In the genomic region with DNA sequence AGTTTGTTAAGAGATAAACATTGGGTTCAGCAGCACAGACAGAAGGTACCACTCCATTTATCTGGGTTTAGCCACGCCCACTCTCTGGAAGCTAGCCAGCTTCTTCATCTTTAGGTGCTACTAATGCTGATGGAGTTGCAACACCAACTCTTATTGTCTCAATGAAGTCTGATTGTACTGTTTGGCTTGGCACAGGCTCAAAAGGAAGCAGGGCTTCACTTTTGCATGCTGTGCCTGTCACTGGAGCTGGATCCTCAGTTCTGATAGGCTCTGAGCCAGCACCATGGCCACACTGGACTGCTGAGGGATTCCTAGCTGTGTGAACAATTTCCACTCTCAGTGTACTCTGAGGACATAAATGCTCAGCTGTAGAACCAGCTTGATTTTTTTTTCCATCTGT, we compare ENCODE assay signal across 18 mouse cellular contexts.
DNase-seq lines count a peak whose midpoint lies in the region; ATAC-seq and TF ChIP-seq lines count a peak whose summit lies in the region.
"Had no signal": no experiment of that assay in that cellular context is flagged by ENCODE, and none has a peak within 500 bp of the region (broad histone marks: within the 10 kb centered on the region; RNA-seq: fewer than 3 reads in every experiment).

No protein-coding gene starts in this region.

- no peak overlapping the region for H3K4me3 ChIP-seq in heart, postnatal 0 days (ENCODE audit: low read depth, low read length)
- H3K4me3 ChIP-seq in hindbrain, embryonic 16.5 days (ENCODE audit: low read length) = no peak overlapping the region
- H3K4me3 ChIP-seq: embryonic facial prominence, embryonic 13.5 days; hindbrain, embryonic 12.5 days; kidney, embryonic 15.5 days; liver, embryonic 12.5 days had no signal

- H3K36me3 ChIP-seq in heart, postnatal 0 days (replicated peaks; ENCODE audit: control insufficient read depth, insufficient read depth, low read length) = no peaks in the 10 kb centered on the region
- H3K36me3 ChIP-seq in hindbrain, embryonic 16.5 days (ENCODE audit: control insufficient read depth, insufficient read depth, low read length) = no peaks in the 10 kb centered on the region
- H3K36me3 ChIP-seq: embryonic facial prominence, embryonic 13.5 days; G1E; hindbrain, embryonic 12.5 days; kidney, embryonic 15.5 days; liver, embryonic 12.5 days had no signal

- no peak overlapping the region for H3K9ac ChIP-seq in heart, postnatal 0 days (replicated peaks; ENCODE audit: low read depth, low read length)
- no peak overlapping the region for H3K9ac ChIP-seq in hindbrain, embryonic 16.5 days (ENCODE audit: low read depth, low read length)
- H3K9ac ChIP-seq: embryonic facial prominence, embryonic 13.5 days; hindbrain, embryonic 12.5 days; kidney, embryonic 15.5 days; liver, embryonic 12.5 days had no signal

- TF ChIP-seq CTCF in heart, postnatal 0 days (IDR thresholded peaks at IDR 0.05; ENCODE audit: low read depth) = no peak

- no peak overlapping the region for H3K4me2 ChIP-seq in heart, postnatal 0 days (ENCODE audit: low read depth, low read length)
- no peak overlapping the region for H3K4me2 ChIP-seq in hindbrain, embryonic 16.5 days (ENCODE audit: low read length)
- H3K4me2 ChIP-seq: embryonic facial prominence, embryonic 13.5 days; hindbrain, embryonic 12.5 days; kidney, embryonic 15.5 days; liver, embryonic 12.5 days had no signal

- ATAC-seq in heart, postnatal 0 days (ENCODE audit: insufficient read depth, low read depth) = peak; percentile 33; the same call in 1 of the 2 replicates
- ATAC-seq in hindbrain, embryonic 16.5 days = no peak
- ATAC-seq: forebrain, embryonic 14.5 days; liver, embryonic 12.5 days had no signal

- no peaks in the 10 kb centered on the region for H3K27me3 ChIP-seq in heart, postnatal 0 days (ENCODE audit: control insufficient read depth, insufficient read depth, low read length)
- H3K27me3 ChIP-seq in hindbrain, embryonic 16.5 days (replicated peaks; ENCODE audit: control insufficient read depth, insufficient read depth, low read length) = no peaks in the 10 kb centered on the region
- H3K27me3 ChIP-seq: embryonic facial prominence, embryonic 13.5 days; hindbrain, embryonic 12.5 days; kidney, embryonic 15.5 days; liver, embryonic 12.5 days had no signal

- peaks cover 9% of the 10 kb centered on the region; the same call in 1 of the 2 replicates for H3K4me1 ChIP-seq in heart, postnatal 0 days (ENCODE audit: control insufficient read depth, insufficient read depth)
- no peaks in the 10 kb centered on the region for H3K4me1 ChIP-seq in hindbrain, embryonic 16.5 days (ENCODE audit: control insufficient read depth, insufficient read depth, low read depth, low read length)
- H3K4me1 ChIP-seq: embryonic facial prominence, embryonic 13.5 days; hindbrain, embryonic 12.5 days; kidney, embryonic 15.5 days; liver, embryonic 12.5 days had no signal

- 9% methylated on average over 1 of the region's 1 CpGs for WGBS in heart, postnatal 0 days
- WGBS in hindbrain, embryonic 16.5 days = 71% methylated on average over 1 of the region's 1 CpGs

- no peak overlapping the region for H3K27ac ChIP-seq in heart, postnatal 0 days (ENCODE audit: low read depth)
- no peak overlapping the region for H3K27ac ChIP-seq in hindbrain, embryonic 16.5 days (ENCODE audit: low read depth, low read length)
- H3K27ac ChIP-seq: embryonic facial prominence, embryonic 13.5 days; hindbrain, embryonic 12.5 days; kidney, embryonic 15.5 days; liver, embryonic 12.5 days had no signal

- no peak for TF ChIP-seq EP300 in heart, postnatal 0 days (IDR thresholded peaks at IDR 0.05; ENCODE audit: low read depth)

- no peaks in the 10 kb centered on the region for H3K9me3 ChIP-seq in heart, postnatal 0 days (replicated peaks; ENCODE audit: control insufficient read depth, low read length)
- no peaks in the 10 kb centered on the region for H3K9me3 ChIP-seq in hindbrain, embryonic 16.5 days (ENCODE audit: control insufficient read depth, low read length)
- H3K9me3 ChIP-seq: embryonic facial prominence, embryonic 13.5 days; hindbrain, embryonic 12.5 days; kidney, embryonic 15.5 days; liver, embryonic 12.5 days had no signal

- peak; percentile 0 to 3 for DNase-seq in adrenal gland, postnatal 36 days
- no peak for DNase-seq in adrenal gland, adult 8-10 months
- no peak for DNase-seq in heart, postnatal 0 days (ENCODE audit: low spot score)
- DNase-seq in heart, adult 11 months = no peak
- DNase-seq in testis, postnatal 10 days (ENCODE audit: low spot score) = peak; percentile 42
- DNase-seq in testis, postnatal 14 days (ENCODE audit: low spot score) = no peak
- DNase-seq in neural tube, embryonic 10.5 days (ENCODE audit: extremely low spot score, low spot score) = no peak
- DNase-seq: B cell, adult 2 months; cerebellum, adult 9-10 months; gastrocnemius, postnatal 10 days; thymus, adult 18-20 months had no signal

Comparison
In these comparisons a context has a peak if more than half of its experiments do, and no peak if none do; other contexts are left out.
1. DNase-seq: peak in adrenal gland, postnatal 36 days (2 of 2) and testis, postnatal 10 days (single experiment); none in adrenal gland, adult 8-10 months (single experiment), heart, postnatal 0 days (single experiment), heart, adult 11 months (single experiment), testis, postnatal 14 days (single experiment) and neural tube, embryonic 10.5 days (single experiment).